Mouse (Mus musculus) heart, adult 18-20 months (tissue): ENCODE data around the gene Rep15. TPM values are rescaled to one million over a fixed set of nuclear protein-coding genes. Genes with fewer than 3 reads are reported as not detected.

Experiments
- total RNA-seq, 2 experiments: library from RNA; stranded (reverse); gene quantifications; 2 replicates each; pipeline ENCODE4 v1.2.3; 2021

Rep15 gene
- total RNA-seq, 2 experiments from 2014 or later, result 0.95 to 1.2 TPM

Other genes with a start within 250 kb of the Rep15 start
- gene Arntl2, start 236.5 kb upstream of the Rep15 start, total RNA-seq, result 1 to 10 TPM in 1 of 2 experiments, under 1 TPM in 1; 0.50 to 1.3 TPM
- gene Smco2, start 182.5 kb upstream of the Rep15 start, total RNA-seq, result 1 to 10 TPM; 2.2 TPM
- 100 to 1,000 TPM; 115 to 130 TPM for gene Ppfibp1, start 144.1 kb upstream of the Rep15 start, total RNA-seq
- not detected for gene 1700034J05Rik, start 78.2 kb upstream of the Rep15 start, total RNA-seq
- 100 to 1,000 TPM; 170 to 189 TPM for gene Mrps35, start 10.2 kb downstream of the Rep15 start, total RNA-seq
- gene Mansc4, start 54.4 kb downstream of the Rep15 start, total RNA-seq, result not detected
- gene Klhl42, start 58.8 kb downstream of the Rep15 start, total RNA-seq, result 1 to 10 TPM; 4.2 to 5.0 TPM
- 1 to 10 TPM in 1 of 2 experiments, under 1 TPM in 1; 0.74 to 1.3 TPM for gene Pthlh, start 231.6 kb downstream of the Rep15 start, total RNA-seq